Mouse (Mus musculus): Measurements from ENCODE around the gene Gfy. TPM values are rescaled to one million over a fixed set of nuclear protein-coding genes. Genes with fewer than 3 reads are reported as not detected.
A peak's percentile ranks its signal among the peaks of the same experiment; 100 is the strongest.

Gfy gene
- polyA plus RNA-seq, 1 experiment from 2014 or later: not detected

DNA sequence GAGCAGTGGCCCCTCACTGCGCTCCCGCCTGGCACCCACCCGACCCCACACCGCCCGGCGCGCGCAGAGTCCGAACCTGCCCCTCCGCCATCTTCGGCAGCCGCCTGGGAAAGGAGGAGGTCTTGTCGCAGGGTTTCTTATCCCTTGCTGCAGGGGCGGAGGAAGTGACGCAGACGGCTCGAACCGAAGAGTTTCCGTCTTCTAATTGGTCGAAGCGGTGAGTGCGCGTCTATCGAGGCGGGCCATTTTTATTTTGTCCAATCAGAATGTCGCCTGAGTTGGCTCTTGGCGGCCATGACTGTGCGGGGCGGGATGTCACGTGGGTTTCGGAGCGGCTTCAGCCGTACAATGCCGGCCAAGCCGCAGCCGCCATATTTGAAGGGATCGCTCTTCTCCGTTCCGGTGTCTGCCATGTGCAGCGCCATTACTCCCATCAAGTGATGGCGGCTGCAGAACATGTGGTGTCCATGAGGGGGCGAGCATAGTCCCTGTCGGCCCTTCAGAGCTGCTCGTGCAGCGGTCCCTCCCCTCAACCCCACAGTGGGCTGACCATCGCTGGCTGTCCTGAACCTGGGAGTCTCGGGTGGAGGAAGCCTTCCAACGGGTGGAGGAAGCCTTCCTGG, 50.6 kb downstream of the Gfy start, which contains the start of gene Rpl13a:
Gene Rpl13a, minus strand, starts transcription at position 138 of the 623 bp plus-strand sequence.
- peaks cover 40% of the 10 kb centered on the region for H3K4me1 ChIP-seq
- H3K9ac ChIP-seq (replicated peaks): peak within 1 kb of the TSS; percentile 98
- no peaks in the 10 kb centered on the region for H3K27me3 ChIP-seq
- H3K36me3 ChIP-seq: peaks cover 24% of the 10 kb centered on the region
- WGBS: under 1% methylated on average over 48 of the region's 48 CpGs
- peak within 1 kb of the TSS; percentile 73 for H3K4me2 ChIP-seq (replicated peaks)
- peak; percentile 95 for ATAC-seq (replicated peaks)
- peak within 1 kb of the TSS; percentile 96 for H3K27ac ChIP-seq (replicated peaks)
- no peaks in the 10 kb centered on the region for H3K9me3 ChIP-seq
- H3K4me3 ChIP-seq: peak within 1 kb of the TSS; percentile 78

DNA sequence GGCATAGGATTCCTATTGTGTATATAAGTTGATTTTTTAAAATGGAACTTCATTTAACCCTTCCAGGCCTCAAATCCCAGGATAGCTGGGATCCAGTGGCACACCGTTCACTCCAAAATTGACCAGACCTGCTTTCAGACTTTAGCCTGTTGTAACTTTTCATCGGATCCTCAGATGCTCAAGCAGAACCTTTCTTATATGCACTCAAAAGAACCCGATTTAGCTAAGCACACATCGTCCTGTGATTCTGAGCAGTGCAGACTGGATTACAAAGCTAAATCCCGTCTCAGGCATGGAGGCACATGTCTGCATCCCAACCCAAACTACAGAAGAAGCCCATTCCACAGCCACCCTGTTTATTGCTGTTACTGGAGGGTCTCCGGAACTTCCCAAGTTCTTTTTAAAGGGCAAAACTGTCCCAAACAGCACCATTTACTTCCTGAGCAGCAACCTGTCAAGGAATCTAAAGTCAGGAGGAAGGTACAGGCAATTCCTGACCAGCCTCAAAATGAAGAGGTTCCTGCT, 51.6 kb downstream of the Gfy start:
- peak overlapping the region; percentile 73 for H3K4me2 ChIP-seq (replicated peaks)
- 2% methylated on average over 6 of the region's 6 CpGs for WGBS
- H3K9me3 ChIP-seq: no peaks in the 10 kb centered on the region
- H3K9ac ChIP-seq (replicated peaks): peak overlapping the region; percentile 98
- H3K4me1 ChIP-seq: peaks cover 48% of the 10 kb centered on the region
- peak overlapping the region; percentile 78 for H3K4me3 ChIP-seq
- peaks cover 30% of the 10 kb centered on the region for H3K36me3 ChIP-seq
- no peak for ATAC-seq (replicated peaks)
- H3K27me3 ChIP-seq: no peaks in the 10 kb centered on the region
- H3K27ac ChIP-seq (replicated peaks): peak overlapping the region; percentile 86

DNA sequence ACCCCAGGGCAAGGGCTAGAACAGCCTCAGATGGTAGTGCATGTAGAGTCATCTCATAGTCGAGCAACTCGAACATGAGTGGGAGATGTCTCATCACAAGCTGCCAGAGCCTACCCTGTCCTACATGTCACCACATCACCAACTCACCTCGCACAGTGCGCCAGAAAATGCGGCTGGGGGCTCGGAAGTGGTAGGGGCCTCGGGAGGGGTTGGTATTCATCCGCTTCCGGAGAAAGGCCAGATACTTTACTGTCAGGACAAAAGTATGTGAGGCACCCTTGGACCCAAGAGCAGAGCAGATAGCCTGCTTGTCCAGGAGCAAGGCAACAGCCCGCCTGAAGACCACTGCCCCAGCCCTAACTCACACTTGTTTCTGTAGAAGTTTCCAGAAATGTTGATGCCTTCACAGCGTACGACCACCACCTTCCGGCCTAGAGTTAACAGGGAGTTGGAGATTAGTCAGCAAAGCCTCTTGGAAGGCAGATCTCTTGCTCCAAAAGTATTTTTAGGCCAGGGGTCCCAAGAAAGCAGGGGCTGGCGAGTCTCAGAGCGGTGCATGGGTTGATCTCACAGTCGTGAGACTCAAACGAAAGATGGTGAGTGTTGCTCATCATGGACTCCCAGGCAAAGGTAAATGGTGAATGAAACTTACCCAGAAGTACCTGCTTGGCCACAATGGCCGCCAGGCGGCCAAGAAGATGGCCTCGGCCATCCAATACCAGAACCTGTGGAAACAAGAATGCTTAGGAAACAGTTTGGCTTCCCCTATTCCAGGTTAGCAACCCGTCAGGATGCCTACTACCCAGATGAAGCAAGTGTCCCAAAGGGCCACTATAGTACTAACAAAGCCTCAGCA, 52.3 kb downstream of the Gfy start:
- Histone ChIP-seq H3K27ac (replicated peaks) (peak overlapping the region; percentile 86), H3K4me1 (peaks cover 55% of the 10 kb centered on the region), H3K4me2 (replicated peaks) (peak overlapping the region; percentile 73), H3K4me3 (peak overlapping the region; percentile 78), H3K27me3 (no peaks in the 10 kb centered on the region), H3K9ac (replicated peaks) (peak overlapping the region; percentile 98), H3K9me3 (no peaks in the 10 kb centered on the region), H3K36me3 (peaks cover 36% of the 10 kb centered on the region)
- no peak for ATAC-seq (replicated peaks)
- 51% methylated on average over 21 of the region's 21 CpGs for WGBS

Small RNAs within 50 kb of the gene (microRNA-seq; reads per million reads assigned to microRNA genes)
- gene Mir5121 (7.7 reads per million, percentile 23 among the genes with 10 or more reads in this experiment), gene Mir7055 (not detected)

Other genes with a start within 250 kb of the Gfy start
- gene Tsks, start 236.4 kb downstream of the Gfy start, polyA plus RNA-seq (2015; fragmentation: Nextera tagmentation; extraction: Ambion mirVana): not detected in 2 replicates
- gene Cpt1c, start 204.7 kb downstream of the Gfy start, polyA plus RNA-seq (2015; fragmentation: Nextera tagmentation; extraction: Ambion mirVana): 48.2 and 51.6 TPM in 2 replicates
- gene Prmt1, start 193.0 kb downstream of the Gfy start, polyA plus RNA-seq (2015; fragmentation: Nextera tagmentation; extraction: Ambion mirVana): 703 and 728 TPM in 2 replicates
- gene Irf3, start 181.9 kb downstream of the Gfy start, polyA plus RNA-seq (2015; fragmentation: Nextera tagmentation; extraction: Ambion mirVana): 62.6 and 66.6 TPM in 2 replicates
- 19.2 and 21.8 TPM in 2 replicates for gene Bcl2l12, start 180.9 kb downstream of the Gfy start, polyA plus RNA-seq (2015; fragmentation: Nextera tagmentation; extraction: Ambion mirVana)
- 42.8 and 47.1 TPM in 2 replicates for gene Scaf1, start 163.2 kb downstream of the Gfy start, polyA plus RNA-seq (2015; fragmentation: Nextera tagmentation; extraction: Ambion mirVana)
- gene Rras, start 161.6 kb downstream of the Gfy start, polyA plus RNA-seq (2015; fragmentation: Nextera tagmentation; extraction: Ambion mirVana): 10.4 and 11.5 TPM in 2 replicates
- gene Prr12, start 126.7 kb downstream of the Gfy start, polyA plus RNA-seq (2015; fragmentation: Nextera tagmentation; extraction: Ambion mirVana): 16.0 and 16.1 TPM in 2 replicates
- 62.4 and 63.9 TPM in 2 replicates for gene Nosip, start 117.1 kb downstream of the Gfy start, polyA plus RNA-seq (2015; fragmentation: Nextera tagmentation; extraction: Ambion mirVana)
- 12.6 and 15.3 TPM in 2 replicates for gene Prrg2, start 116.9 kb downstream of the Gfy start, polyA plus RNA-seq (2015; fragmentation: Nextera tagmentation; extraction: Ambion mirVana)
- 49.6 and 54.4 TPM in 2 replicates for gene Rcn3, start 87.3 kb downstream of the Gfy start, polyA plus RNA-seq (2015; fragmentation: Nextera tagmentation; extraction: Ambion mirVana)
- 16.6 and 17.8 TPM in 2 replicates for gene Fcgrt, start 75.7 kb downstream of the Gfy start, polyA plus RNA-seq (2015; fragmentation: Nextera tagmentation; extraction: Ambion mirVana)
- gene Rps11, start 55.1 kb downstream of the Gfy start, polyA plus RNA-seq (2015; fragmentation: Nextera tagmentation; extraction: Ambion mirVana): 982 and 1,055 TPM in 2 replicates
- 890 and 969 TPM in 2 replicates for gene Rpl13a, start 50.8 kb downstream of the Gfy start, polyA plus RNA-seq (2015; fragmentation: Nextera tagmentation; extraction: Ambion mirVana)
- gene Gm45713, start 43.3 kb downstream of the Gfy start, polyA plus RNA-seq (2015; fragmentation: Nextera tagmentation; extraction: Ambion mirVana): 0.15 TPM in 1 of 2 replicates, not detected in the other
- gene Flt3l, start 43.1 kb downstream of the Gfy start, polyA plus RNA-seq (2015; fragmentation: Nextera tagmentation; extraction: Ambion mirVana): 1.6 and 2.1 TPM in 2 replicates
- 96.0 and 96.9 TPM in 2 replicates for gene Pih1d1, start 25.3 kb downstream of the Gfy start, polyA plus RNA-seq (2015; fragmentation: Nextera tagmentation; extraction: Ambion mirVana)
- gene Aldh16a1, start 25.0 kb downstream of the Gfy start, polyA plus RNA-seq (2015; fragmentation: Nextera tagmentation; extraction: Ambion mirVana): 25.6 and 30.8 TPM in 2 replicates
- gene Slc17a7, start 15.6 kb downstream of the Gfy start, polyA plus RNA-seq (2015; fragmentation: Nextera tagmentation; extraction: Ambion mirVana): 20.1 and 24.0 TPM in 2 replicates
- gene Pth2, start 1.4 kb upstream of the Gfy start, polyA plus RNA-seq (2015; fragmentation: Nextera tagmentation; extraction: Ambion mirVana): not detected in 2 replicates
- gene Ccdc155, start 25.3 kb upstream of the Gfy start, polyA plus RNA-seq (2015; fragmentation: Nextera tagmentation; extraction: Ambion mirVana): 0.74 and 0.75 TPM in 2 replicates
- 1.4 and 2.0 TPM in 2 replicates for gene Dkkl1, start 32.6 kb upstream of the Gfy start, polyA plus RNA-seq (2015; fragmentation: Nextera tagmentation; extraction: Ambion mirVana)
- gene Tead2, start 36.2 kb upstream of the Gfy start, polyA plus RNA-seq (2015; fragmentation: Nextera tagmentation; extraction: Ambion mirVana): 92.8 and 106 TPM in 2 replicates
- gene Cd37, start 59.5 kb upstream of the Gfy start, polyA plus RNA-seq (2015; fragmentation: Nextera tagmentation; extraction: Ambion mirVana): 1.3 and 1.6 TPM in 2 replicates
- 0.17 and 0.20 TPM in 2 replicates for gene Slc6a16, start 61.5 kb upstream of the Gfy start, polyA plus RNA-seq (2015; fragmentation: Nextera tagmentation; extraction: Ambion mirVana)
- gene Slc6a21, start 97.9 kb upstream of the Gfy start, polyA plus RNA-seq (2015; fragmentation: Nextera tagmentation; extraction: Ambion mirVana): not detected in 2 replicates
- 9.3 and 11.0 TPM in 2 replicates for gene Trpm4, start 154.2 kb upstream of the Gfy start, polyA plus RNA-seq (2015; fragmentation: Nextera tagmentation; extraction: Ambion mirVana)
- 0.10 and 0.23 TPM in 2 replicates for gene Hrc, start 155.7 kb upstream of the Gfy start, polyA plus RNA-seq (2015; fragmentation: Nextera tagmentation; extraction: Ambion mirVana)
- gene Ppfia3, start 187.4 kb upstream of the Gfy start, polyA plus RNA-seq (2015; fragmentation: Nextera tagmentation; extraction: Ambion mirVana): 18.3 and 20.1 TPM in 2 replicates
- 9.1 and 10.5 TPM in 2 replicates for gene Lin7b, start 191.0 kb upstream of the Gfy start, polyA plus RNA-seq (2015; fragmentation: Nextera tagmentation; extraction: Ambion mirVana)
- 220 and 231 TPM in 2 replicates for gene Snrnp70, start 216.2 kb upstream of the Gfy start, polyA plus RNA-seq (2015; fragmentation: Nextera tagmentation; extraction: Ambion mirVana)
- gene Kcna7, start 226.1 kb upstream of the Gfy start, polyA plus RNA-seq (2015; fragmentation: Nextera tagmentation; extraction: Ambion mirVana): not detected in 2 replicates
- gene Ntf5, start 234.1 kb upstream of the Gfy start, polyA plus RNA-seq (2015; fragmentation: Nextera tagmentation; extraction: Ambion mirVana): not detected in 2 replicates
- 0.68 and 1.4 TPM in 2 replicates for gene Lhb, start 241.3 kb upstream of the Gfy start, polyA plus RNA-seq (2015; fragmentation: Nextera tagmentation; extraction: Ambion mirVana)

Measured in forebrain, embryonic 15.5 days (tissue).